28 mouse cellular contexts compared by ENCODE assay signal in the genomic region with DNA sequence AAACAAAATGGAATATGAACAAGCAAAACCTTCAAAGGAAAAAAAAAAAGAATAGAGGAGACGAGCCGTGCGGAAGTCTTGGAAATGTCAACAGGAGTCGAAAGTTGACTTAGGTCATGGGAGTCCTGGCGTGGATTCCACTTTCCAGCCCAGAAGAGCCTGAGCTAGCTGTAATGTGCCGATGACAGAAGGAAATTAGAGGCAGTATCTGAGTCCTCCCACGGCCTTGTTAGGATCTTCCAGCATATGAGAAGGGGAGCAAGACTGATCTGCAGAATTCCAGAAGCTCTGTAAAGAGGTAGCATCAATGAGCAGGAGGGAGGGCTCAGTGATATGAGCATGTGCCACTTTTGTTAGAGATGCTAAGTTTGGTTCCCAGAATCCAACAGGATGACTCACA. TPM values are rescaled to one million over a fixed set of nuclear protein-coding genes. Genes with fewer than 3 reads are reported as not detected.
"Had no signal": no experiment of that assay in that cellular context is flagged by ENCODE, and none has a peak within 500 bp of the region (broad histone marks: within the 10 kb centered on the region; RNA-seq: fewer than 3 reads in every experiment).

No protein-coding gene starts in this region.

- H3K4me2 ChIP-seq: limb, embryonic 12.5 days; limb, embryonic 15.5 days; liver, embryonic 12.5 days; liver, embryonic 15.5 days; midbrain, embryonic 11.5 days; neural tube, embryonic 12.5 days; neural tube, embryonic 15.5 days had no signal

- H3K27me3 ChIP-seq: limb, embryonic 12.5 days; liver, embryonic 12.5 days; liver, embryonic 15.5 days; neural tube, embryonic 12.5 days; neural tube, embryonic 15.5 days had no signal

- ATAC-seq: liver, embryonic 12.5 days had no signal

- H3K4me1 ChIP-seq: limb, embryonic 12.5 days; limb, embryonic 15.5 days; liver, embryonic 12.5 days; liver, embryonic 15.5 days; neural tube, embryonic 12.5 days; neural tube, embryonic 15.5 days had no signal

- H3K9ac ChIP-seq: limb, embryonic 12.5 days; limb, embryonic 15.5 days; liver, embryonic 12.5 days; liver, embryonic 15.5 days; neural tube, embryonic 12.5 days; neural tube, embryonic 15.5 days had no signal

- DNase-seq: kidney, postnatal 4 days; left cerebral cortex, postnatal 4 days; lung, adult 2 months; lung, postnatal 14 days; lung, postnatal 4 days; midbrain, embryonic 14.5 days; right cerebral cortex, adult 18-20 months; right cerebral cortex, postnatal 14 days; right cerebral cortex, postnatal 4 days; thymus, adult 2 months; thymus, postnatal 14 days; thymus, postnatal 4 days had no signal

- H3K9me3 ChIP-seq: limb, embryonic 12.5 days; limb, embryonic 15.5 days; liver, embryonic 12.5 days; liver, embryonic 15.5 days; neural tube, embryonic 12.5 days; neural tube, embryonic 15.5 days had no signal

- H3K36me3 ChIP-seq: limb, embryonic 12.5 days; limb, embryonic 15.5 days; liver, embryonic 12.5 days; liver, embryonic 15.5 days; neural tube, embryonic 12.5 days; neural tube, embryonic 15.5 days had no signal

- H3K27ac ChIP-seq: limb, embryonic 12.5 days; limb, embryonic 15.5 days; liver, embryonic 12.5 days; liver, embryonic 15.5 days; neural tube, embryonic 12.5 days; neural tube, embryonic 15.5 days; stomach, postnatal 0 days had no signal

- H3K4me3 ChIP-seq: limb, embryonic 12.5 days; limb, embryonic 15.5 days; liver, embryonic 12.5 days; liver, embryonic 15.5 days; neural tube, embryonic 12.5 days; neural tube, embryonic 15.5 days had no signal

RNA-seq across cellular contexts. Expression of gene Kcnj1, which starts 3.7 kb away (rescaled TPM):
- total RNA-seq: layer of hippocampus, adult 18-20 months; layer of hippocampus, postnatal 14 days; left cerebral cortex, adult 8-10 months; left cerebral cortex, postnatal 14 days; left cerebral cortex, postnatal 4 days; megakaryocyte progenitor cell, adult 5-6 weeks; megakaryocyte-erythroid progenitor cell, adult 5-6 weeks had no signal
- polyA plus RNA-seq: limb, embryonic 12.5 days; limb, embryonic 15.5 days; liver, embryonic 12.5 days; liver, embryonic 15.5 days; lung, adult 2 months; lung, embryonic 16.5 days; midbrain, embryonic 11.5 days; midbrain, embryonic 14.5 days; neural tube, embryonic 12.5 days; neural tube, embryonic 15.5 days; stomach, embryonic 14.5 days; stomach, postnatal 0 days had no signal
